Mouse (Mus musculus) CH12.LX (cell line): Measurements from ENCODE around the gene Rps6ka1.

Experiments
- CTCF ChIP-seq, 2 experiments: IDR thresholded peaks in 1 of 2; conservative IDR thresholded peaks in 1 of 2; 2 replicates each; pipeline ENCODE4 v1.5.1; 2011 to 2012; ENCODE audit warnings: low read depth in 2 of 2, low read length in 2 of 2, improper control_type of control experiment in 1 of 2, inconsistent platforms in 1 of 2, mild to moderate bottlenecking in 1 of 2, moderate library complexity in 1 of 2
- EP300 ChIP-seq: IDR thresholded peaks from 2 replicates; pipeline ENCODE4 v1.6.1; 2011; ENCODE audit warnings: low read length, improper control_type of control experiment
- HCFC1 ChIP-seq: IDR thresholded peaks from 2 replicates; pipeline ENCODE4 v1.6.1; 2012; ENCODE audit warnings: low read depth, mild to moderate bottlenecking, inconsistent platforms, low read length, improper control_type of control experiment
- MAZ ChIP-seq: IDR thresholded peaks from 2 replicates; pipeline ENCODE4 v1.6.1; 2012; ENCODE audit warnings: low read depth, mild to moderate bottlenecking, inconsistent platforms, low read length, improper control_type of control experiment, moderate library complexity
- NELFE ChIP-seq: IDR thresholded peaks from 2 replicates; pipeline ENCODE4 v1.6.1; 2011; ENCODE audit warnings: low read depth, low read length, improper control_type of control experiment
- POLR2A ChIP-seq: IDR thresholded peaks from 2 replicates; pipeline ENCODE4 v1.6.1; 2011; ENCODE audit warnings: low read depth, mild to moderate bottlenecking, improper control_type of control experiment, low read length
- SMC3 ChIP-seq: IDR thresholded peaks from 2 replicates; pipeline ENCODE4 v1.6.1; 2011; ENCODE audit warnings: low read depth, low read length, improper control_type of control experiment
- USF1 ChIP-seq: IDR thresholded peaks from 2 replicates; pipeline ENCODE4 v1.6.1; 2014; ENCODE audit warnings: low read depth, mild to moderate bottlenecking, inconsistent platforms, low read length, improper control_type of control experiment
- USF2 ChIP-seq: conservative IDR thresholded peaks from 2 replicates; pipeline ENCODE4 v1.6.1; 2011; ENCODE audit warnings: low read depth, low read length, improper control_type of control experiment
- ZC3H11A ChIP-seq: IDR thresholded peaks from 2 replicates; pipeline ENCODE4 v1.6.1; 2012; ENCODE audit warnings: low read depth, mild to moderate bottlenecking, inconsistent platforms, low read length, improper control_type of control experiment
- ZNF384 ChIP-seq: IDR thresholded peaks from 2 replicates; pipeline ENCODE4 v1.6.1; 2012; ENCODE audit warnings: low read depth, low read length, improper control_type of control experiment, inconsistent platforms

DNA sequence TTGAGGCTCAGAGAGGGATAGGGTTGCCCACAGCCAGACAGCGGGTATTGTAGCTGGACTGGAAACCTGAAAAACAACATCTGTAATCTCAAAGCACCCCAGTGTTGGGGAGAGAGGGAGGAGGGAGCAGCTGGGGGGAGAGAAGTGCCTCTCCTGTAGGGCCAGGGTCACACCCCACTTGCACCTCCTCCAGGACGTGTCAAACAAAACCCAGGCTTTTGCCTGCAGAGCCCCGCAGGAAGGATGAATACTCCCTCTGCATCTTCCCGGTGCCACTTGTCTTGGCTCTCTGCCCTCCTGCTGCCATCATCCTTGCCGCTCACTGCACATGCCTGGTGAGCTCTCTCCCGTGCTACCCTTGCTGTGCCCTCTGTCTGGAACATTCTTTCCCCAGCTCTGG lies 10.6 kb upstream of the Rps6ka1 start:
- no peak for TF ChIP-seq SMC3
- no peak for TF ChIP-seq ZNF384
- no peak for TF ChIP-seq CTCF (conservative IDR thresholded peaks at IDR 0.05 in 1 of 2, IDR thresholded peaks at IDR 0.05 in 1 of 2; ENCODE audit: low read depth in 2 of 2, low read length in 2 of 2)
- no peak for TF ChIP-seq MAZ
- no peak for TF ChIP-seq NELFE
- no peak for TF ChIP-seq USF2
- no peak for TF ChIP-seq POLR2A
- TF ChIP-seq USF1 = no peak
- TF ChIP-seq EP300 = no peak
- TF ChIP-seq ZC3H11A = no peak
- TF ChIP-seq HCFC1 = no peak
